Mouse (Mus musculus) urinary bladder, adult 18-20 months (tissue): ENCODE results near the gene Grrp1.
"Not testable (repeated sequence)": the region's sequence is repeated elsewhere in the genome, so short reads cannot be mapped to it uniquely, and the experiment has no call there.

ENCODE experiments used
- DNase-seq, 2 experiments: peaks; one replicate each; pipeline ENCODE4 v3.0.0; 2022; ENCODE audit warnings: low spot score in 2 of 2, mixed read lengths in 2 of 2

Grrp1 gene

GRCm38 (mm10) chr4:134269622-134270021 is 15.7 kb upstream of the Grrp1 start:
- not testable (repeated sequence) for DNase-seq

DNA sequence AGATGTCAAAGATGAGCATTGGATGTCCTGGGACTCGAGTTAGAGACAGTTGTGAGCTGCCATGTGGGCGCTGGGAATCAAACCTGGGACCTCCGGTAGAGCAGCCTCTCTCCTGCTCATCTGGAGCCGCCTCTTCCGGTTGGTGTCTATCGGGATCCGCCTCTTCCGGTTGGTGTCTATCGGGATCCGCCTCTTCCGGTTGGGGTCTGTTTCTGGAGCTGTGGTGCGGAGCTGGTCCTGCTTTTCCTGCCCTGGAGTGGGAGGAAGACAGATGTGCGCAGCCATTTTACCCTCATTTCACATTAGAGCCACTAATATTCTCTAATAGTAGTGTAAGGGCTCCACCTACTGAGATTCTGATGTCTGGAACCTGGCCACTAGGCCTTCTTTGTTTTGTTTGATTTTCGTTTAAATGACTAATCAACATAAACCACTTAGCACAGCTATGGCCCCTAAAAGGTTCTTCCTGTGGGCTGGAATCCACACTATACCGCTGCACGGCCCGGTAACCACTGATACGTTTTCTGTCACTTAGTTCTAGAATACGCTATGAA is 14.3 kb upstream of the Grrp1 start:
- no peak for DNase-seq

DNA sequence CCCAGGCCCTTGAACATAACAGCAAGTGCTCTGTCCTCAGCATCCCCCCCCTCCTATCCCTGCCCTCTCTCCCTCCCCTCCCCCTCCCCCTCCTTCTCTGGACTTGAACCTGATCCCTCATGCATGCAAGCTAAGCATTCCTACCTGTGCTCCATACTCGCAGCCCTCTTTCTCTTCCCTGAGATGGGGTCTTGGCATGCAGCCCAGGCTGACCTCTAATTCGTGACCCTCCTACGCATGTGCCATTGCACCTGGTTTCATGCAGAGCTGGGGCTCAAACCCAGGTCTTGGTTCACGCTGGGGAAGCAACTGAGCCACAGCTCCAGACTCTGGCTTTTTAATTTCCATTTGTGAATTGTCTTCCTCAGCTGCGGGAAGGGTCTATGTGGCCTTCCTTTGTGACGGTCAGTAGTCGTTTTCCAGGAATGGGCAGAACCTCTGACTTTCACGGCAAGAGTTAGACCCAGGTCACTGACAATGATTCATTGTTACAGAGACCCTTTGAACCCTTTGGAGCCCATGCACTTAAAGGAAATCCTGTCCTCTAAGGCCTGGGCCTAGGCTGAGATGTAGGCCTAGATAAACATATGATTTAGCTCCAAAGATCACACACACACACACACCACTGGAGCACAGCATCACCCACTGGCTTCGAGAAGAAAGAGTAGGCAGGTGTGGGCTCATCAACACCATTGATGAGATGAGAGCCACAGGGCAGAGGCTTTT is 12.1 kb upstream of the Grrp1 start:
- no peak for DNase-seq

DNA sequence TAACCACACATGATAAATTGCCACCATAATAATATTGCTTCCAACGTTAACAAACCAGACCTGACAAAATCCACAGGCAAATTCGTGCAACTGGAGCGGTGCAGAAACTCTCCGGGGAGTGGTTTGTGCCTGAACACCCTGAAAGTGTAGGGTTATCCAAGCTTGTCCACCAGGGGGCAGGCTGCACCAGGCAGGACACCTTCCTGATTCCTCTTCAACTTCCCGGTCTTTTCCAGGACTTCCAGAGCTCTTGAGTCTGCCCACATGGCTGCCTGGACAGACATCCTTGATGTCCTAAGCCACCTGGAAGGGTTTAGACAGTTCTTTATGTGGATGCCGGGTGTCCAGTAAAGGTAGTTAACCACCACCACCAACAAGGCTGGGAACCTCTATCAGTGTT is 9.3 kb upstream of the Grrp1 start:
- peak in 1 of 2 experiments; percentile 65 for DNase-seq

GRCm38 (mm10) chr4:134258354-134258753 is 4.4 kb upstream of the Grrp1 start:
- DNase-seq: no peak

DNA sequence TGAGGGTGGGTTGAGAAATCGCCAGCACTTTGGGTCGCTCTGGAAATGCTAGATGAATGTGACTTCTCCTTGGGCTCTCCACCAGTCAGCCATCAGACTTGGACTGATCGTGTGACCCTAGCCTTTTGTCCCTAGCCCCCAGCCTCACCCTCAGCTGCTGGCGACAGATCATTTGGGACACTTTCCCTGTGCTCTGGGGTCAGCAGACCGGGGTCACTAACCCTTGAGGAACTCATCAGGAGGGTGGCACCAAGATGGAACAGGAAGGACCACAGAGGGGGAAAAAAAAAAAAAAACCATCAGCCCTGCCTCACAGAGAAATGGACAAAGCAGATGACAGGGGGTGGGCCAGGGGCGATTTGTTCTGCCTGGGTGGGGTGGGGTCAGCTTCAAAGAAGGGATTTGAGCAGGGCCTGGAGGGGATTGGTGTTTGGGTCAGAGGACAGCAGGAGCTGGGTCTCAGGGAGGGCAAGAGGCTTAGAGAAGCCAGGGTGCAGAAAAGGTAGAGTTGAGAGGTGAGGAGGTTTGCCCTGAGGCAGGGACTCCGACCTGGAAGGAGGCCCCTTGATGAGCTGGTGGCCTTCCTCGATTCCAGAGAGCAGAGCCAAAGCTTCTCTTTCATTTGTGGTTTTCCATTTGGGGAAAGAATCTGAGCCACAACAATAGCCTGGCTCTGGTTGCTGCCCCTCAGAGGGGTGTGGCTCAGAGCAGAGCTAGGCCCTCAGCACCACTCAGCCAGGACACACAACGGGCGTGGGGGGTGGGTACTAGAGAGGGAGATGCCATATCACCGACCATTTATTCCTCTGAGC is 3.5 kb upstream of the Grrp1 start:
- no peak for DNase-seq

DNA sequence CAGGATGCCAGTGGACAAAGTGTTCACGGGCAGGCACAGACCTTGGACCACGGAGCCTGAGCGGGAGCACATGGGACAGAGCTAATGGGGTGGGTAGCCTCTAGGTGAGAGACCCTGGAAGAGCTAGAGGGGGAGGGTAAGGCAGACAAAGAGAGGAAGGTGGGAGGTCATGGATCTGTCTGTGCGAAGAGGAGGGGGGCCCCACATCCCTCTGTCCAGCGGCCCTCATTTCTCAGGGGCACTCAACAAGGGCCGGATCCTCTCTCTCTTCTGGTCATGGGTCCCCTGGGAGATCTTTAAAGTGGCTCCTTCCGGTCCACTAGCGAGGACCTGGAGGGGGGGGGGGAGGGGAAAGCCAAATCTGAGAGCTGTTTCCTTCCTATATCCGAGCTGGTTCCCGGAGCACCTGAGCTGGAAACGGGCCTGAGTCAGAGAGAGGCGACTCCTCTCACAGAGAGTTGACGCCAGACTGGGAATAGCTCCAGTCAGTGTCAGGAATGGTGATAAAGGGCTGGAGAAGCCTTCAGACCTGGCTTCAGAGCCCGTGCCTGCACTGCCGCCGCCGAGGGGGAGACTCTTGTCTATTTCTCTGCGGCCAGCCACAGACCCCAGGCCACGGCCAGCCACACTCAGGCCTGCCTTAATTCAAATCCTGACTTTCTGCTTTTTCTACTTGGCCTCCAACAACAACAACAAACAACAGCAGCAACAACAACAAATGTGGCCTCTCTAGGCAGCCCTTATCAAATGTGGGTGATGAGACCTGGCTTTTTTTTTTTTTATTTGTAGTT is 2.7 kb upstream of the Grrp1 start:
- DNase-seq: no peak

DNA sequence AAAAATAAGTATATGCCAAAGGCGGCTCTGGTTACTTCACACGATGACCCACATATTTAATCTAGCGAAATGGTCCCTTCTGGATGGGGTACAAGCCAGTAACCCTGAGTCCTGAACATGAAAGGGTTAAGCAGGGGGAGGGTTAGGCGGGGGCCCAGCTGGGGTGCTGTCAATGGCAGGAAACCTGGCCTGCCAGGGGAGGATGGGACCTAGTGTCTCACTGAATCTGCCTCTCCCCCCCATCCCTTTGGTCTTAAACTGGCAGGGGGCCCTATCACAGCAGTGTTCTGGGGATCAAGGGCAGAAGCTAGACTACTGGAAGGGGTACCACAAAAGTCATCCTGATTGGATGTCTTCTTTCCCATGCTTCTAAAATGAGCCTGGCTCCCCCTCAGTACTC is 1.9 kb upstream of the Grrp1 start:
- DNase-seq: no peak

DNA sequence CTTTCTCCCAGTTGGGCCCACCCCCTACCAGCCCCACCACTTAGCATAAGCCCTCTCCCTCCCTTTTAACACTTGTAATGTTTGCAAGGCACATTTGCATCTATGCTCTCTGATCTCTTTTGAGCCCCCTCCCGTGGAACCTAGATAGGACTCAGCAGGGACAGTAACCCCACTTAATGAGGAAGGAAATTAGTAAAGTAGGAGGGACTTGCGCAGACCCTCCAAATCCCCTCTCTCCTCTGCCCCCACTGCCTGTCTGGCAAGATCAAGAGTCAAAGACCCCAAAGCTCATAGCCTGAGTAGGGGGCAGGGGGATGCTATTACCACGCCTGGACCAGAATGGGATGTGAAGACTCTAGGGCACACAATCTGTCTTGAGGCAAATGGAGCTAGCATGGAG is 929 bp upstream of the Grrp1 start:
- DNase-seq: no peak

DNA sequence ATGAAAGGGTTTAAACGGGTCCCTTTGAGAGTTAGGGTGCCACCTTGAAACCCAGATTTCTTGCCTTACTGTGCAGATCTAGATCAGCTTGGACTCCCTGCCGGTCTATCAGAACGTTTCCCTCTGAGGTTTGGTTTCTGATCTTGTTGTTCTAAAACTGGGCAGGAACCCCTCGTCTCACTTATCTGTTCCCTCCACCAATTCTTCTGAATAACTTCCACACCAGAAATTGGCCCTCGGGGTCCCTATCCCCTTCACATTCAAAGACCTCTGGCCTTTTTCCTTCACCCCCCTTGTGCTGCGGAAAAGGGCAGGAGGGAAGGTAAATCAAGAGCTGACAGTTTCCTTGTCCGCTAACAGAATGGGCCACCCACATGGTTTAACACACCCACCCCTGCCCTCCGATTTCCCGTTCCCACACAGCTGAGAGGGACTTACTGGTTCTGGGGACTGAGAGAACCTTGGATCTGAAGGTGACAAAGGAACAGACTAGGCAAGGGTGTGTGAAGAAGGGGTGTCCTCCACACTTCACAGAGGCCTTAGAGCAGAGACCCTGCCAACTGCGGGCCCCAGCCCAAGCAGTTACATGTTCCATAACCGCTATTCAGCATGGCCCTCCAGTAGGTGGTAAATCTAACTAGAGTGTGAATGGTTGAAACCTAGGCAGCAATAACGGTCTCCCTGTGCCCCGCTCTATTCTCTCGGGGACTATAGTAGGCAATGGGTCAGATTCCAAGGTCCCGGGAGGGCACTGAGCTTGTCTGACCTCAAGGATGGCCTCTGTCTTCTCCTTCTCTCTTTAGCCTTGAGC is 790 bp downstream of the Grrp1 start:
- DNase-seq: no peak

DNA sequence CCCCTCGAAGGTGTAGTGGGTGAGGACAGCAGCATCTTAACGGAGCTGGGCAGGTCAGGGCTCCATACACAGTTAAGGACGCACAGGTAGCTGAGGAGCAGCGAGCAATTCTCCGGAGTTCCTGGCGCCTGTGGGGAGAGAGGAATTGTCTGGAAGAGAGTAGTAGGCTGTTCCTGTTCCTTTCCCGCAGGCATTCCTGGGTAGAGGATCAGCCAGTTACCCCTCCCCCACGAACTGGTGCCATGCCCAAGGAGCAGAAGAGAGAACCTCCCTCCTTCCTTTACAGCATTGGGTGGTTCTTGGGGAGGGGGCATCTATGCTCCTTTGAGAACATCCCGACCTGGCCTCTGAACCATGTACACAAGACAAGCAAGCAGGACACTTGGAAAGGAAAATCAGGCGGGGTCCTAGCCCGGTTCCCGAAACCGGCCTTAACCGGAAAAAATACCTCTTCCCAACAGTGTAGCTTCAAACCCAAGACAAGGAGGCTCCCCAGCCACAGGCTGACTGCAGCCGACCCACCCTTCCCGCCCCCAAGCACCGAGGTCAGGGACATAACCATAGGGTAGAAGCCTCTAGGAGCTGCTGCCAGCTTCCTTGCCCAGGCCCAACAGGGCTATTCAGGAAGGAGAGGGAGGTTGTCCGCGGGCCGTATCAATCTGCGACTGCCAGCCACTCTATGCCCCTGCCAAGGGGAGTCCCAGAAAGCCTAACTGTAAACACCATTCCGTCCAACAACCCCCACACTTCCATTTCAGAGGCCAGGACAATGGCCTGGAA is 1.6 kb downstream of the Grrp1 start:
- DNase-seq: no peak

DNA sequence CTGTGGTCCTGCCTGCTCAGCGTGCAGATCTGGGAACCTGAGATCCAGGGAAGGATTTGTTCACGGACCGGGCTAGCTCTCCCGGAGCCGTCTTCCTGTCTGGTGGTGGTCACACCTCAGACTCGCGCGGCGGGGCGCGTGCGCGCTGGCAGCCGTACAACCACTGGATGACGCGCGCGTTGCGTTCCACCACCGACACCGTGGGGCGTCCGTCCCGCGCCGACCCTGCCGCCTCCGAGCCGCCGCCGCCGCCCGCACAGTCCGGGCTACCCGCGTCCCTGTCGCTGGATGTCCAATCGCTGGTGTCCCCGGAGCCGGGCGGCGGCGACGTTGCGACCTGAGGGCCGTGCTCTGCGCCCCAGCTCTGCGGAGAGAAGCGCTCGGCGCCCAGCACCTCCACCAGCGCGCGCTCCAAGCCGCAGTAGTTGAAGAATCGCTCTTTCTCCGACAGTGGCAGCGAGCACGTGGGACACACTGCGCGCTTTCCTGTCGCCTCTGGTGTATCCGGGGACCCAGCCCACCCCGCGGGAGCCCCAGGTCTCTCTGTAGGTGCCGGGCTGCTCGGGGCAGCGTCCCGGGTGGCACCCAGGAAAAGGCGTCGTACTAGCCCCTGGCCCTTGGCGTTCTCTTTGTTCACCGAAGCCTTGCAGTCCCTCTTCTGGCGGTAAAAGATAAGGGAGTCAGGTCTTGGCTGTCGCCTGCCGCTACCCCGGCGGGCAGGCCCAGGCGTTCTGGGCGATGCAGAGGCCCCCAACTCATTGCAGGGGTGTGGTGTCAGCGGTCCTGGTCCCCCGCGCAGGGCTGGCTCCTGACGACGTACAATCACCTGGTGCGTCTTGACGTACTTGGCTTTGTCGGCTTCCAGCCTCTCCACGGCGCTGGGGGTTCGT is 2.4 kb downstream of the Grrp1 start:
- DNase-seq: peak in 1 of 2 experiments; percentile 27

- no peak for DNase-seq
These were observed 3.0 kb downstream of the Grrp1 start for GRCm38 (mm10) chr4:134250930-134251240.

DNA sequence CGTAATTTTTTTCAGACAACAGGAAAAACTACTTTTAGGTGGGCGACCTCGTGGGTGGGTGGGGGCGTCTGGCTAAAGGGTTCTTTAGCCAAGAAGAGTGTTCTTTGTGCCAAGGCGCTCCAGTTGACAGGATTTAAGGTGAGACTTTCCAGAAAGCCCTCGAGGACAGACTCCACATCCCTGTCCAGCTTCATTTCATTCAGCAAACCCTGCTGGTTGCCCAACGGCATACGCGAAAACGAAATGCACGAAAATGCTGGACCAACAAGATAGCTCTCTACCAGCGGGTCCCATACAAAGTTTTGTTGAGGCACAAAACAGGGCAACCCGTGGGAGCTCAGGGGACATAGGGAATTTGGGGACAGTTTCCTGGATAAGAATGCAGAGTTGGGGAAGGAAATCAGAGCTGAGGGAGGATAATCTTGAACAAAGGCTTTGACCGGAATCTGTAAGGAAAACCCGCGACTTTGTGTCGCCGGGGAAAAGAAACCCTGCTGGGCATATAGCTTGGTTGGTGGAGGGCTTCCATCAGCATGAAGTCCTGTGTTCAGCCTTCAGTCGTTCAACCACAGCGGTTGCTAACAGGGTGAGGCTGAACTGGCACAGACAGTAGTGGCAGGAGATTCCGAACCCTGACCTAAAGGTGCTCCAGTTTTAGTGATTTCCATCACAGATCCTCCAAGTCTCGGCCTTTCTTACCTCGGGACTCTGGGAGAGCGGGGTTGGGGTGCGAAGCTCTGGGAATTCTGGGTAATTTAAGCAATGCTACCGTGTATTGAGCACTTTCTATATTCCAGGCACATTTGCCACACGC is 3.6 kb downstream of the Grrp1 start:
- peak in 1 of 2 experiments; percentile 13 for DNase-seq

- peak in 1 of 2 experiments; percentile 71 for DNase-seq
These were observed 4.3 kb downstream of the Grrp1 start for GRCm38 (mm10) chr4:134249651-134250050.

DNA sequence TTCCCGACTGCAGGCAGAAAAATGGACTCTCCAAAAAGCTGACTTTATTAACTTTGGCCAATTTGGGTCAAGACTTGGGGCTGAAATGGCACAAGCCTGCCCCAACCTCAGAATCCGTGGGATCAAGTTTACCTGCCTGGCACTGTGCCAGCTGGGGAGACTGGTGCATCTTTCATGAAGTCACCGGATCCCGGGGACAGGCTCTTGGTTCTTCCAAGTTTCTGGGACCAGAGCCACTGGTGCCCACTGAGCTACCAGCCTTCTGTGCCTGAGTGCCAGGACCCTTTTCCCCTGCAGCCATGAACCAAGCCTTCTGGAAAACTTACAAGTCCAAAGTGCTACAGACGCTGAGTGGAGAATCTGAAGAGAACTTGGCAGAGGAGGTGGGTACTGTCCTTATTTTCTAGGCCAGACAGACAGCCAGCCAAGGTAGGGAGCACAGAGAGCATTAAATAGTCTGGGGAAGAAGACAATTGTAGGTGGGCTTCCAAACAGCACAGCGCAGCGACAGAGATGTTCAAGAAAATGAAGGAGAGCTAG is 7.1 kb downstream of the Grrp1 start, which contains the start of gene Gm30191:
Gene Gm30191 (plus strand): TSS at position 217 of the 540 bp plus-strand sequence.
- no peak for DNase-seq

- no peak for DNase-seq
These were observed 7.7 kb downstream of the Grrp1 start for GRCm38 (mm10) chr4:134246256-134246655.

DNA sequence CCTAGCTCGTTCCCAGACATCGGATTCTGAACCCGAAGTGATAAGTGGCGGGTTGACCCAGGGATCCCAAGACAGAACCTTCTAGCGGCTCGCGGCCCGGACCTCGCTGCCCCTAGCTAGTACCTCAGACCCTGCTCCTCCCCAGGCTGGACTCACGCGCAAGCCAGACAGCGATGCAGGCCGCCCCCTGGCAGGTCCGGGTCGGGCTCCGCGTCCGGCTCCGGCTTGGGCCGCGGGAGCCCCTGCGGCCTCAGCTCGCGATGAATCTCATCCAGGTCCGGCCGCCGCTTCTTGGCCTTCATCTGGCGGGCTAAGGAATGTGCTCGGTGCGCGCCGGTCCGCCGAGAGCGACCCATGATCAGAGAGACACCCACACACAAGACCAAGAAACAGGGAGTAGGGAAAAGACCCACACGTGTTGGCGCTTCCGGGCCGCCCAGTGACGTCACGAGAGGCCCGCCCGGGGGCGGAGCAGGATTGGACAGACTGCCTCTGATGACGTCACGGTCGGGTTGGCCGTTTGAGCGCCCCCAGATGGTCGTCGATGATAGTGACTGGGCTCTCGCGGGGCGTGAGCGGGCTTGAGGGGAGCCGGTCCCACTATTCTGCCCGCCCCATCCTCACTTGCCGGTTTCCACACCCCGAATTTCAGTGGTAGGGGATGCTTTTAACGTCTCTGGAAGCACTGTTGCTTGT is 8.6 kb downstream of the Grrp1 start, which contains the start of gene Zfp593:
Gene Zfp593 (minus strand): TSS at position 445 of the 696 bp plus-strand sequence.
- peak; percentile 91 to 95 for DNase-seq
